15 mouse cellular contexts compared by ENCODE assay signal in the genomic region with DNA sequence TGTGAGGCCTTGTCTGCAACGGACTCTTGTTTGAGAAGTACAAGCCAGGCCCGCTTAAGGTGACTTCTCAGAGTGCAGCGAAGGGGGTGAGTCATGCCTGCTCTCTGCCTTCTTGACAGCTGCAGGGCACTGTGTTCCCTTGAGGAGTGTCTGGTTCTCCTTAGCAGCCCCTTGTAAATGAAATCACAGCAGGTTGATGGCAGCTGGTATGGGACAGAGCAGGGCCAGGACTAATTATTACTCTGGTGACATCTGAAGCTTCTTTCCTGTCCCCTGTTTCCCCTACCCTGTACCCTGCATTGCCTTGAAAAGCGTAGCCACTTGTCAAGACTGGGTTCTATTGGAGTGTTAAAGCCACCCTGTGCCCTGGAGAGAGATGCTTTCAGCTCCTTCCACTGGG. TPM values are rescaled to one million over a fixed set of nuclear protein-coding genes. Genes with fewer than 3 reads are reported as not detected.
DNase-seq lines count a peak whose midpoint lies in the region; ATAC-seq and TF ChIP-seq lines count a peak whose summit lies in the region.
"Had no signal": no experiment of that assay in that cellular context is flagged by ENCODE, and none has a peak within 500 bp of the region (broad histone marks: within the 10 kb centered on the region; RNA-seq: fewer than 3 reads in every experiment).

No protein-coding gene starts in this region.

- no peak overlapping the region for H3K27ac ChIP-seq in lung, postnatal 0 days (ENCODE audit: low read length)
- no peak overlapping the region for H3K27ac ChIP-seq in embryonic facial prominence, embryonic 14.5 days (replicated peaks; ENCODE audit: low read depth, low read length)
- no peak overlapping the region for H3K27ac ChIP-seq in limb, embryonic 11.5 days (replicated peaks; ENCODE audit: low read depth, low read length)
- H3K27ac ChIP-seq: neural tube, embryonic 12.5 days had no signal

- H3K4me2 ChIP-seq in lung, postnatal 0 days (replicated peaks; ENCODE audit: low read depth, low read length), result no peak overlapping the region
- no peak overlapping the region for H3K4me2 ChIP-seq in embryonic facial prominence, embryonic 14.5 days (ENCODE audit: low read depth, low read length)
- no peak overlapping the region for H3K4me2 ChIP-seq in limb, embryonic 11.5 days (ENCODE audit: low read depth, severe bottlenecking)
- H3K4me2 ChIP-seq in myocyte (ENCODE audit: low read depth), result peak overlapping the region; percentile 37
- H3K4me2 ChIP-seq: neural tube, embryonic 12.5 days had no signal

- no peak for TF ChIP-seq POLR2A in myocyte (IDR thresholded peaks at IDR 0.05; ENCODE audit: insufficient read length, low read depth)

- H3K27me3 ChIP-seq in lung, postnatal 0 days (replicated peaks; ENCODE audit: insufficient read depth, low read length), result no peaks in the 10 kb centered on the region
- H3K27me3 ChIP-seq in embryonic facial prominence, embryonic 14.5 days (replicated peaks; ENCODE audit: control insufficient read depth, insufficient read depth, low read length), result no peaks in the 10 kb centered on the region
- no peaks in the 10 kb centered on the region for H3K27me3 ChIP-seq in limb, embryonic 11.5 days (ENCODE audit: control insufficient read depth, insufficient read depth, low read length)
- H3K27me3 ChIP-seq in myocyte (ENCODE audit: control insufficient read depth, insufficient read depth, insufficient read length), result no peaks in the 10 kb centered on the region
- H3K27me3 ChIP-seq: neural tube, embryonic 12.5 days had no signal

- 51% methylated on average over 4 of the region's 4 CpGs for WGBS in lung, postnatal 0 days
- 34% methylated on average over 4 of the region's 4 CpGs for WGBS in embryonic facial prominence, embryonic 14.5 days
- WGBS in limb, embryonic 11.5 days, result 10% methylated on average over 4 of the region's 4 CpGs

- peak; percentile 66 for DNase-seq in lung, postnatal 0 days (ENCODE audit: low spot score)
- DNase-seq in lung, postnatal 10 days, result no peak
- peak; percentile 52 for DNase-seq in embryonic facial prominence, embryonic 14.5 days (ENCODE audit: low spot score)
- DNase-seq in limb, embryonic 11.5 days (ENCODE audit: low spot score), result peak; percentile 48
- no peak for DNase-seq in thymus, postnatal 4 days
- no peak for DNase-seq in thymus, adult 18-20 months
- DNase-seq: cerebellum, adult 9-11 months; gastrocnemius, postnatal 10 days; kidney, postnatal 10 days; lung, adult 2 months; right cerebral cortex, postnatal 4 days; thymus, adult 2 months had no signal

- no peak overlapping the region for H3K9ac ChIP-seq in lung, postnatal 0 days (replicated peaks; ENCODE audit: low read depth)
- H3K9ac ChIP-seq in embryonic facial prominence, embryonic 14.5 days (ENCODE audit: low read depth, low read length), result no peak overlapping the region
- H3K9ac ChIP-seq in limb, embryonic 11.5 days (ENCODE audit: low read length), result no peak overlapping the region
- H3K9ac ChIP-seq: neural tube, embryonic 12.5 days had no signal

- H3K4me1 ChIP-seq in lung, postnatal 0 days (ENCODE audit: insufficient read depth, low read depth, low read length), result no peaks in the 10 kb centered on the region
- 0 out of 2 replicates have a peak, but pooled peaks cover 2% of the 10 kb centered on the region for H3K4me1 ChIP-seq in embryonic facial prominence, embryonic 14.5 days (ENCODE audit: control insufficient read depth, insufficient read depth, low read length)
- H3K4me1 ChIP-seq in limb, embryonic 11.5 days (ENCODE audit: control insufficient read depth, insufficient read depth, low read length), result 0 out of 2 replicates have a peak, but pooled peaks cover 3% of the 10 kb centered on the region
- H3K4me1 ChIP-seq: neural tube, embryonic 12.5 days had no signal

- no peaks in the 10 kb centered on the region for H3K79me2 ChIP-seq in myocyte (ENCODE audit: control insufficient read depth, insufficient read depth)

- no peak for TF ChIP-seq EP300 in lung, postnatal 0 days (IDR thresholded peaks at IDR 0.05)

- peak; percentile 97 for ATAC-seq in lung, postnatal 0 days
- 0 out of 2 replicates have a peak, but pooled peaks have one; percentile 33 for ATAC-seq in embryonic facial prominence, embryonic 14.5 days (ENCODE audit: low read depth)
- ATAC-seq in limb, embryonic 11.5 days (ENCODE audit: insufficient number of reproducible peaks, low FRiP score, low TSS enrichment, low read depth), result peak; percentile 60; the same call in 1 of the 2 replicates
- no peak for ATAC-seq in inflammation-experienced regulatory T-cells, adult 6 months

- H3K4me3 ChIP-seq in lung, postnatal 0 days (ENCODE audit: low read depth, low read length), result no peak overlapping the region
- no peak overlapping the region for H3K4me3 ChIP-seq in embryonic facial prominence, embryonic 14.5 days (ENCODE audit: low read depth, low read length)
- no peak overlapping the region for H3K4me3 ChIP-seq in limb, embryonic 11.5 days (ENCODE audit: low read depth, low read length)
- no peak overlapping the region for H3K4me3 ChIP-seq in myocyte
- H3K4me3 ChIP-seq: neural tube, embryonic 12.5 days had no signal

- no peak for TF ChIP-seq CTCF in lung, postnatal 0 days (IDR thresholded peaks at IDR 0.05)

- no peaks in the 10 kb centered on the region for H3K36me3 ChIP-seq in lung, postnatal 0 days (ENCODE audit: insufficient read depth, low read length)
- no peaks in the 10 kb centered on the region for H3K36me3 ChIP-seq in embryonic facial prominence, embryonic 14.5 days (ENCODE audit: control insufficient read depth, insufficient read depth, low read length)
- no peaks in the 10 kb centered on the region for H3K36me3 ChIP-seq in limb, embryonic 11.5 days (ENCODE audit: control insufficient read depth, insufficient read depth, low read length)
- H3K36me3 ChIP-seq in myocyte (ENCODE audit: control insufficient read depth, insufficient read depth), result no peaks in the 10 kb centered on the region
- H3K36me3 ChIP-seq: neural tube, embryonic 12.5 days had no signal

- H3K9me3 ChIP-seq in lung, postnatal 0 days (ENCODE audit: low read length), result no peaks in the 10 kb centered on the region
- H3K9me3 ChIP-seq in embryonic facial prominence, embryonic 14.5 days (ENCODE audit: control insufficient read depth, low read length), result no peaks in the 10 kb centered on the region
- H3K9me3 ChIP-seq in limb, embryonic 11.5 days (ENCODE audit: control insufficient read depth, low read length), result no peaks in the 10 kb centered on the region
- H3K9me3 ChIP-seq: neural tube, embryonic 12.5 days had no signal

- no peak overlapping the region for H3ac ChIP-seq in myocyte (ENCODE audit: control insufficient read depth, insufficient read length)

TF ChIP-seq in myocyte, 11 proteins besides CTCF, POLR2A, EP300 and RAD21:
- TF ChIP-seq MYOG (IDR thresholded peaks at IDR 0.05; ENCODE audit: control insufficient read depth in 1 of 3, insufficient read depth in 1 of 3, insufficient read length in 2 of 3, low read depth in 2 of 3) (peak; percentile 46 to 93 (median 65)), MYOD1 (IDR thresholded peaks at IDR 0.05; ENCODE audit: control insufficient read depth in 1 of 3, insufficient read length in 2 of 3, low read depth in 2 of 3) (peak; percentile 63 to 93 (median 90)), TCF12 (IDR thresholded peaks at IDR 0.05; ENCODE audit: insufficient read depth, poor library complexity, severe bottlenecking) (peak; percentile 11), CEBPB (IDR thresholded peaks at IDR 0.05; ENCODE audit: insufficient read depth, poor library complexity, severe bottlenecking) (no peak), USF1 (IDR thresholded peaks at IDR 0.05; ENCODE audit: low read depth) (no peak), TCF3 (IDR thresholded peaks at IDR 0.05; ENCODE audit: insufficient read length, low read depth) (peak; percentile 15)

RNA-seq across cellular contexts. Expression of a gene that starts 38.0 kb away (rescaled TPM):
- 0.75 and 0.86 TPM in 2 replicates for polyA plus RNA-seq in lung, postnatal 0 days (2015; fragmentation: Nextera tagmentation; extraction: Ambion mirVana)
- 11.3 and 14.0 TPM in 2 replicates for polyA plus RNA-seq in embryonic facial prominence, embryonic 14.5 days (2014; fragmentation: Nextera tagmentation; extraction: Ambion mirVana)
- polyA plus RNA-seq in limb, embryonic 11.5 days (2014; fragmentation: Nextera tagmentation; extraction: Ambion mirVana), result 1.9 and 2.2 TPM in 2 replicates
- polyA plus RNA-seq in myocyte (2012; fragmentation: generic; extraction: Trizol), result 38.3 TPM
- not detected for polyA plus RNA-seq in inflammation-experienced regulatory T-cells, adult 6 months (2017; shearing (Covaris generic))

RNA-seq across cellular contexts. Expression of a gene that starts 40.3 kb away (rescaled TPM):
- polyA plus RNA-seq in lung, postnatal 0 days (2015; fragmentation: Nextera tagmentation; extraction: Ambion mirVana), result 0.12 TPM in 1 of 2 replicates, not detected in the other
- 0.26 TPM in 1 of 2 replicates, not detected in the other for polyA plus RNA-seq in embryonic facial prominence, embryonic 14.5 days (2014; fragmentation: Nextera tagmentation; extraction: Ambion mirVana)
- 0.08 and 0.16 TPM in 2 replicates for polyA plus RNA-seq in limb, embryonic 11.5 days (2014; fragmentation: Nextera tagmentation; extraction: Ambion mirVana)
- 0.29 TPM for polyA plus RNA-seq in myocyte (2012; fragmentation: generic; extraction: Trizol)
- not detected for polyA plus RNA-seq in inflammation-experienced regulatory T-cells, adult 6 months (2017; shearing (Covaris generic))

Comparison
In these comparisons a context has a peak if more than half of its experiments do, and no peak if none do; other contexts are left out.
1. DNase-seq: peak in lung, postnatal 0 days (single experiment), embryonic facial prominence, embryonic 14.5 days (single experiment) and limb, embryonic 11.5 days (single experiment); none in lung, postnatal 10 days (single experiment), thymus, postnatal 4 days (single experiment) and thymus, adult 18-20 months (0 of 2).